Mouse (Mus musculus) forebrain, embryonic 15.5 days (tissue): ENCODE data around the gene Myrf. TPM values are rescaled to one million over a fixed set of nuclear protein-coding genes. Genes with fewer than 3 reads are reported as not detected.

Experiments used
- ATAC-seq: fragments of 200-750 bp; cut with Nextera tagmentation; replicated peaks from 2 replicates; pipeline ENCODE4 v1.8.0; 2017; ENCODE audit warnings: mild to moderate bottlenecking, moderate TSS enrichment, moderate library complexity
- H3K27ac ChIP-seq: fragments of 300-500 bp; sonication (generic); replicated peaks from 2 replicates; pipeline ENCODE4 v1.5.1; 2015; ENCODE audit warnings: mild to moderate bottlenecking, inconsistent platforms
- H3K27me3 ChIP-seq: fragments of 300-500 bp; sonication (generic); 2 replicates; pipeline ENCODE4 v1.6.1; 2015; ENCODE audit warnings: inconsistent platforms
- H3K36me3 ChIP-seq: fragments of 300-500 bp; sonication (generic); 2 replicates; pipeline ENCODE4 v1.6.1; 2015; ENCODE audit warnings: mild to moderate bottlenecking, inconsistent platforms
- H3K4me1 ChIP-seq: fragments of 300-500 bp; sonication (generic); 2 replicates; pipeline ENCODE4 v1.6.1; 2015; ENCODE audit warnings: inconsistent platforms
- H3K4me2 ChIP-seq: fragments of 300-500 bp; sonication (generic); replicated peaks from 2 replicates; pipeline ENCODE4 v1.6.1; 2015; ENCODE audit warnings: mild to moderate bottlenecking, inconsistent platforms
- H3K4me3 ChIP-seq: fragments of 300-500 bp; sonication (generic); 2 replicates; pipeline ENCODE4 v1.5.1; 2015; ENCODE audit warnings: mild to moderate bottlenecking, inconsistent platforms
- H3K9ac ChIP-seq: fragments of 300-500 bp; sonication (generic); replicated peaks from 2 replicates; pipeline ENCODE4 v1.6.1; 2015; ENCODE audit warnings: mild to moderate bottlenecking, inconsistent platforms
- H3K9me3 ChIP-seq: fragments of 300-500 bp; sonication (generic); 2 replicates; pipeline ENCODE4 v1.6.1; 2016; ENCODE audit warnings: inconsistent platforms
- WGBS: fragments of 180-500 bp; shearing (Covaris S2); methylation state at CpG from one replicate; pipeline ENCODE4 v1.1.7; 2015; ENCODE audit warnings: mixed read lengths; 5-methylcytosine and 5-hydroxymethylcytosine counted together
- polyA plus RNA-seq: library from polyadenylated mRNA; unstranded; fragments of >200 nt; fragmentation: Nextera tagmentation; extraction: Ambion mirVana; gene quantifications from 2 replicates; pipeline ENCODE4 v1.2.1, GENCODE M21; 2015

The Myrf gene
- polyA plus RNA-seq, 1 experiment from 2014 or later = 0.18 TPM

GRCm38 (mm10) chr19:10184096-10184495 lies 56.5 kb downstream of the Myrf start:
- peak overlapping the region; percentile 70 for H3K4me3 ChIP-seq
- peak overlapping the region; percentile 79 for H3K4me2 ChIP-seq
- H3K9me3 ChIP-seq = no peaks in the 10 kb centered on the region
- H3K36me3 ChIP-seq = peaks cover 32% of the 10 kb centered on the region
- peak overlapping the region; percentile 94 for H3K27ac ChIP-seq
- 2% methylated on average over 12 of the region's 12 CpGs for WGBS
- 0 out of 2 replicates have a peak, but pooled peaks have one; percentile 7 for ATAC-seq
- H3K4me1 ChIP-seq = peaks cover 53% of the 10 kb centered on the region
- H3K9ac ChIP-seq = peak overlapping the region; percentile 95
- no peaks in the 10 kb centered on the region for H3K27me3 ChIP-seq

GRCm38 (mm10) chr19:10183299-10183983 lies 57.1 kb downstream of the Myrf start:
- WGBS = 0% methylated on average over 35 of the region's 35 CpGs
- peak overlapping the region; percentile 79 for H3K4me2 ChIP-seq
- H3K9me3 ChIP-seq = no peaks in the 10 kb centered on the region
- H3K9ac ChIP-seq = peak overlapping the region; percentile 95
- peak; percentile 73 for ATAC-seq
- H3K4me1 ChIP-seq = peaks cover 53% of the 10 kb centered on the region
- peaks cover 30% of the 10 kb centered on the region for H3K36me3 ChIP-seq
- peak overlapping the region; percentile 70 for H3K4me3 ChIP-seq
- no peaks in the 10 kb centered on the region for H3K27me3 ChIP-seq
- peak overlapping the region; percentile 94 for H3K27ac ChIP-seq

- under 1% methylated on average over 70 of the region's 70 CpGs for WGBS
- peak within 1 kb of the TSS; percentile 79 for H3K4me2 ChIP-seq
- H3K4me3 ChIP-seq = peak within 1 kb of the TSS; percentile 70
- no peaks in the 10 kb centered on the region for H3K27me3 ChIP-seq
- peak within 1 kb of the TSS; percentile 94 for H3K27ac ChIP-seq
- peaks cover 46% of the 10 kb centered on the region for H3K4me1 ChIP-seq
- ATAC-seq = peak; percentile 97
- H3K9me3 ChIP-seq = no peaks in the 10 kb centered on the region
- H3K36me3 ChIP-seq = peaks cover 23% of the 10 kb centered on the region
- peak within 1 kb of the TSS; percentile 95 for H3K9ac ChIP-seq
These were observed 57.8 kb downstream of the Myrf start, which contains the start of gene Fads1 for GRCm38 (mm10) chr19:10182670-10183298. Fads1 (plus strand) TSS chr19:10182888.

GRCm38 (mm10) chr19:10182142-10182541 lies 58.4 kb downstream of the Myrf start:
- Histone ChIP-seq H3K36me3 (peaks cover 17% of the 10 kb centered on the region), H3K9me3 (no peaks in the 10 kb centered on the region), H3K4me1 (peaks cover 40% of the 10 kb centered on the region), H3K27ac (peak overlapping the region; percentile 94), H3K9ac (peak overlapping the region; percentile 26), H3K4me3 (peak overlapping the region; percentile 70), H3K27me3 (no peaks in the 10 kb centered on the region), H3K4me2 (peak overlapping the region; percentile 79)
- WGBS = 34% methylated on average over 7 of the region's 7 CpGs
- ATAC-seq = 0 out of 2 replicates have a peak, but pooled peaks have one; percentile 0

- H3K4me2 ChIP-seq = no peak overlapping the region
- no peak overlapping the region for H3K27ac ChIP-seq
These were observed 59.3 kb downstream of the Myrf start for GRCm38 (mm10) chr19:10181225-10181624.

GRCm38 (mm10) chr19:10176941-10177372 lies 63.6 kb downstream of the Myrf start:
- no peak for ATAC-seq
- no peak overlapping the region for H3K4me3 ChIP-seq
- WGBS = 78% methylated on average over 7 of the region's 7 CpGs
- no peaks in the 10 kb centered on the region for H3K36me3 ChIP-seq
- H3K4me2 ChIP-seq = no peak overlapping the region
- H3K9ac ChIP-seq = no peak overlapping the region
- no peaks in the 10 kb centered on the region for H3K9me3 ChIP-seq
- H3K4me1 ChIP-seq = no peaks in the 10 kb centered on the region
- no peaks in the 10 kb centered on the region for H3K27me3 ChIP-seq
- no peak overlapping the region for H3K27ac ChIP-seq

More at GRCm38 (mm10) chr19:10181225-10181624, 59.3 kb downstream of the Myrf start:
- 87% methylated on average over 7 of the region's 7 CpGs for WGBS
- peaks cover 31% of the 10 kb centered on the region for H3K4me1 ChIP-seq
- H3K9ac ChIP-seq = no peak overlapping the region
- H3K4me3 ChIP-seq = no peak overlapping the region
- no peak for ATAC-seq
- no peaks in the 10 kb centered on the region for H3K27me3 ChIP-seq
- H3K9me3 ChIP-seq = no peaks in the 10 kb centered on the region
- H3K36me3 ChIP-seq = peaks cover 8% of the 10 kb centered on the region

- no peaks in the 10 kb centered on the region for H3K27me3 ChIP-seq
- no peak overlapping the region for H3K4me3 ChIP-seq
- no peak overlapping the region for H3K27ac ChIP-seq
- no peak overlapping the region for H3K4me2 ChIP-seq
- no peaks in the 10 kb centered on the region for H3K4me1 ChIP-seq
- no peak for ATAC-seq
- H3K9ac ChIP-seq = no peak overlapping the region
- WGBS = 61% methylated on average over 1 of the region's 1 CpGs
- no peaks in the 10 kb centered on the region for H3K36me3 ChIP-seq
- H3K9me3 ChIP-seq = no peaks in the 10 kb centered on the region
These were observed 64.1 kb downstream of the Myrf start for GRCm38 (mm10) chr19:10176477-10176876.

GRCm38 (mm10) chr19:10174956-10175355 lies 65.6 kb downstream of the Myrf start:
- Histone ChIP-seq H3K4me2 (no peak overlapping the region), H3K27ac (no peak overlapping the region), H3K9me3 (no peaks in the 10 kb centered on the region), H3K4me3 (no peak overlapping the region), H3K9ac (no peak overlapping the region), H3K36me3 (no peaks in the 10 kb centered on the region), H3K27me3 (no peaks in the 10 kb centered on the region), H3K4me1 (no peaks in the 10 kb centered on the region)
- 79% methylated on average over 4 of the region's 4 CpGs for WGBS
- no peak for ATAC-seq

GRCm38 (mm10) chr19:10173844-10174539 lies 66.6 kb downstream of the Myrf start:
- Histone ChIP-seq H3K4me1 (no peaks in the 10 kb centered on the region), H3K27me3 (no peaks in the 10 kb centered on the region), H3K9ac (no peak overlapping the region), H3K9me3 (no peaks in the 10 kb centered on the region), H3K36me3 (no peaks in the 10 kb centered on the region), H3K4me2 (no peak overlapping the region), H3K27ac (no peak overlapping the region), H3K4me3 (no peak overlapping the region)
- 96% methylated on average over 7 of the region's 7 CpGs for WGBS
- ATAC-seq = no peak

- no peak for ATAC-seq
- WGBS = 93% methylated on average over 5 of the region's 5 CpGs
- no peak overlapping the region for H3K27ac ChIP-seq
- H3K4me2 ChIP-seq = no peak overlapping the region
- H3K27me3 ChIP-seq = no peaks in the 10 kb centered on the region
- H3K9me3 ChIP-seq = no peaks in the 10 kb centered on the region
- H3K4me3 ChIP-seq = no peak overlapping the region
- H3K9ac ChIP-seq = no peak overlapping the region
- no peaks in the 10 kb centered on the region for H3K4me1 ChIP-seq
- H3K36me3 ChIP-seq = no peaks in the 10 kb centered on the region
These were observed 67.3 kb downstream of the Myrf start for GRCm38 (mm10) chr19:10173116-10173718.

GRCm38 (mm10) chr19:10171846-10172245 lies 68.7 kb downstream of the Myrf start:
- no peak overlapping the region for H3K4me2 ChIP-seq
- no peaks in the 10 kb centered on the region for H3K4me1 ChIP-seq
- no peaks in the 10 kb centered on the region for H3K36me3 ChIP-seq
- no peak overlapping the region for H3K4me3 ChIP-seq
- no peak overlapping the region for H3K27ac ChIP-seq
- H3K9me3 ChIP-seq = no peaks in the 10 kb centered on the region
- no peak for ATAC-seq
- no peak overlapping the region for H3K9ac ChIP-seq
- no peaks in the 10 kb centered on the region for H3K27me3 ChIP-seq

- Histone ChIP-seq H3K9ac (no peak overlapping the region), H3K36me3 (no peaks in the 10 kb centered on the region), H3K27ac (no peak overlapping the region), H3K4me2 (no peak overlapping the region), H3K27me3 (no peaks in the 10 kb centered on the region), H3K4me1 (no peaks in the 10 kb centered on the region), H3K4me3 (no peak overlapping the region), H3K9me3 (no peaks in the 10 kb centered on the region)
- WGBS = 84% methylated on average over 7 of the region's 7 CpGs
- no peak for ATAC-seq
These were observed 69.2 kb downstream of the Myrf start for GRCm38 (mm10) chr19:10171359-10171758.
